Mouse (Mus musculus) frontal cortex, postnatal 25 days (tissue): ENCODE results near the gene Gli3.
A peak's percentile ranks its signal among the peaks of the same experiment; 100 is the strongest.

Experiments used
- DNase-seq, 2 experiments: peaks; one replicate each; pipeline ENCODE4 v3.0.0; 2022; ENCODE audit warnings: low spot score in 2 of 2

Gene Gli3

GRCm38 (mm10) chr13:15462830-15463491, at the start of gene Gli3:
Gene Gli3, plus strand, starts transcription at chr13:15463235.
- DNase-seq: peak in 1 of 2 experiments; percentile 8

- DNase-seq: no peak
Observed at GRCm38 (mm10) chr13:15421182-15421750, 41.8 kb upstream of the Gli3 start.

- DNase-seq: no peak
Observed at GRCm38 (mm10) chr13:15442002-15442401, 21.0 kb upstream of the Gli3 start.

- peak in 1 of 2 experiments; percentile 8 for DNase-seq
Observed at GRCm38 (mm10) chr13:15444312-15444711, 18.7 kb upstream of the Gli3 start.

- no peak for DNase-seq
Observed at GRCm38 (mm10) chr13:15445591-15445990, 17.4 kb upstream of the Gli3 start.

GRCm38 (mm10) chr13:15446004-15446403, 17.0 kb upstream of the Gli3 start:
- DNase-seq: no peak

GRCm38 (mm10) chr13:15446782-15447564, 16.1 kb upstream of the Gli3 start:
- DNase-seq: no peak

- no peak for DNase-seq
Observed at GRCm38 (mm10) chr13:15450941-15451340, 12.1 kb upstream of the Gli3 start.

GRCm38 (mm10) chr13:15457841-15458240, 5.2 kb upstream of the Gli3 start:
- no peak for DNase-seq

GRCm38 (mm10) chr13:15461926-15462325, 1.1 kb upstream of the Gli3 start:
- DNase-seq: no peak

- no peak for DNase-seq
Observed at GRCm38 (mm10) chr13:15463492-15464080, 551 bp downstream of the Gli3 start.

- peak in 1 of 2 experiments; percentile 8 for DNase-seq
Observed at GRCm38 (mm10) chr13:15464081-15464526, 1.1 kb downstream of the Gli3 start.

- no peak for DNase-seq
Observed at GRCm38 (mm10) chr13:15464741-15465250, 1.8 kb downstream of the Gli3 start.

GRCm38 (mm10) chr13:15466496-15466895, 3.5 kb downstream of the Gli3 start:
- DNase-seq: no peak

GRCm38 (mm10) chr13:15467409-15467808, 4.4 kb downstream of the Gli3 start:
- DNase-seq: no peak

- no peak for DNase-seq
Observed at GRCm38 (mm10) chr13:15468421-15468820, 5.4 kb downstream of the Gli3 start.

GRCm38 (mm10) chr13:15470056-15470455, 7.0 kb downstream of the Gli3 start:
- DNase-seq: no peak

- DNase-seq: no peak
Observed at GRCm38 (mm10) chr13:15472712-15473111, 9.7 kb downstream of the Gli3 start.

GRCm38 (mm10) chr13:15474393-15474792, 11.4 kb downstream of the Gli3 start:
- DNase-seq: no peak

- DNase-seq: no peak
Observed at GRCm38 (mm10) chr13:15486033-15486891, 23.2 kb downstream of the Gli3 start.

- no peak for DNase-seq
Observed at GRCm38 (mm10) chr13:15487334-15487733, 24.3 kb downstream of the Gli3 start.
